Mouse (Mus musculus): ENCODE results near the gene Wnt6. TPM values are rescaled to one million over a fixed set of nuclear protein-coding genes. Genes with fewer than 3 reads are reported as not detected.

The Wnt6 gene
- total and polyA plus RNA-seq, 2 experiments from 2014 or later: 6.6 to 8.4 TPM

- ATAC-seq (ENCODE audit: low FRiP score) (no peak), DNase-seq (ENCODE audit: low spot score) (no peak)
- Histone ChIP-seq H3K4me2 (ENCODE audit: low read depth, low read length, poor library complexity, severe bottlenecking) (peak overlapping the region; percentile 59; the same call in 1 of the 2 replicates), H3K27ac (ENCODE audit: low read depth, low read length) (no peak overlapping the region), H3K36me3 (ENCODE audit: insufficient read depth, low read length) (no peaks in the 10 kb centered on the region), H3K9me3 (ENCODE audit: low read length) (no peaks in the 10 kb centered on the region), H3K27me3 (ENCODE audit: insufficient read depth, low read length) (peaks cover 60% of the 10 kb centered on the region), H3K9ac (replicated peaks; ENCODE audit: low read length, poor library complexity, severe bottlenecking) (no peak overlapping the region), H3K4me3 (ENCODE audit: low read depth, low read length) (no peak overlapping the region), H3K4me1 (ENCODE audit: insufficient read depth, low read length) (peaks cover 12% of the 10 kb centered on the region; the same call in 1 of the 2 replicates)
- WGBS: 5% methylated on average over 6 of the region's 11 CpGs
- TF ChIP-seq CTCF (IDR thresholded peaks at IDR 0.05): no peak
Measured at GRCm38 (mm10) chr1:74795145-74795529, 23.4 kb downstream of the Wnt6 start.

- Histone ChIP-seq H3K9ac (replicated peaks; ENCODE audit: low read length, poor library complexity, severe bottlenecking) (0 out of 2 replicates have a peak overlapping the region, but pooled peaks have one; percentile 24), H3K4me2 (ENCODE audit: low read depth, low read length, poor library complexity, severe bottlenecking) (no peak overlapping the region), H3K27ac (ENCODE audit: low read depth, low read length) (no peak overlapping the region), H3K36me3 (ENCODE audit: insufficient read depth, low read length) (no peaks in the 10 kb centered on the region), H3K27me3 (ENCODE audit: insufficient read depth, low read length) (peaks cover 57% of the 10 kb centered on the region), H3K4me3 (ENCODE audit: low read depth, low read length) (no peak overlapping the region), H3K4me1 (ENCODE audit: insufficient read depth, low read length) (no peaks in the 10 kb centered on the region), H3K9me3 (ENCODE audit: low read length) (no peaks in the 10 kb centered on the region)
- no peak for TF ChIP-seq CTCF (IDR thresholded peaks at IDR 0.05)
- WGBS: 19% methylated on average over 5 of the region's 5 CpGs
- DNase-seq (ENCODE audit: low spot score) (peak; percentile 90), ATAC-seq (ENCODE audit: low FRiP score) (peak; percentile 45)
Measured at GRCm38 (mm10) chr1:74797459-74797858, 25.8 kb downstream of the Wnt6 start.

- no peaks in the 10 kb centered on the region for H3K36me3 ChIP-seq (ENCODE audit: insufficient read depth, low read length)
- H3K4me3 ChIP-seq (ENCODE audit: low read depth, low read length): peak overlapping the region; percentile 5
- TF ChIP-seq CTCF (IDR thresholded peaks at IDR 0.05): no peak
- peaks cover 51% of the 10 kb centered on the region for H3K27me3 ChIP-seq (ENCODE audit: insufficient read depth, low read length)
- H3K9ac ChIP-seq (replicated peaks; ENCODE audit: low read length, poor library complexity, severe bottlenecking): no peak overlapping the region
- DNase-seq (ENCODE audit: low spot score) (no peak), ATAC-seq (ENCODE audit: low FRiP score) (no peak)
- 2% methylated on average over 27 of the region's 29 CpGs for WGBS
- H3K4me1 ChIP-seq (ENCODE audit: insufficient read depth, low read length): peaks cover 15% of the 10 kb centered on the region
- no peaks in the 10 kb centered on the region for H3K9me3 ChIP-seq (ENCODE audit: low read length)
- no peak overlapping the region for H3K27ac ChIP-seq (ENCODE audit: low read depth, low read length)
- peak overlapping the region; percentile 26 for H3K4me2 ChIP-seq (ENCODE audit: low read depth, low read length, poor library complexity, severe bottlenecking)
Measured at GRCm38 (mm10) chr1:74800424-74800888, 28.8 kb downstream of the Wnt6 start.

GRCm38 (mm10) chr1:74801631-74802140, 30.0 kb downstream of the Wnt6 start:
- no peak overlapping the region for H3K9ac ChIP-seq (replicated peaks; ENCODE audit: low read length, poor library complexity, severe bottlenecking)
- no peak overlapping the region for H3K4me3 ChIP-seq (ENCODE audit: low read depth, low read length)
- ATAC-seq (ENCODE audit: low FRiP score) (no peak), DNase-seq (ENCODE audit: low spot score) (no peak)
- H3K36me3 ChIP-seq (ENCODE audit: insufficient read depth, low read length): no peaks in the 10 kb centered on the region
- WGBS: 31% methylated on average over 6 of the region's 6 CpGs
- TF ChIP-seq CTCF (IDR thresholded peaks at IDR 0.05): no peak
- no peak overlapping the region for H3K27ac ChIP-seq (ENCODE audit: low read depth, low read length)
- H3K9me3 ChIP-seq (ENCODE audit: low read length): no peaks in the 10 kb centered on the region
- no peak overlapping the region for H3K4me2 ChIP-seq (ENCODE audit: low read depth, low read length, poor library complexity, severe bottlenecking)
- H3K27me3 ChIP-seq (ENCODE audit: insufficient read depth, low read length): peaks cover 57% of the 10 kb centered on the region
- peaks cover 16% of the 10 kb centered on the region for H3K4me1 ChIP-seq (ENCODE audit: insufficient read depth, low read length)

- Histone ChIP-seq H3K9ac (replicated peaks; ENCODE audit: low read length, poor library complexity, severe bottlenecking) (peak overlapping the region; percentile 59), H3K27ac (ENCODE audit: low read depth, low read length) (peak overlapping the region; percentile 51; the same call in 1 of the 2 replicates), H3K4me1 (ENCODE audit: insufficient read depth, low read length) (peaks cover 28% of the 10 kb centered on the region), H3K4me3 (ENCODE audit: low read depth, low read length) (peak overlapping the region; percentile 48), H3K4me2 (ENCODE audit: low read depth, low read length, poor library complexity, severe bottlenecking) (peak overlapping the region; percentile 93), H3K36me3 (ENCODE audit: insufficient read depth, low read length) (no peaks in the 10 kb centered on the region), H3K27me3 (ENCODE audit: insufficient read depth, low read length) (peaks cover 53% of the 10 kb centered on the region), H3K9me3 (ENCODE audit: low read length) (no peaks in the 10 kb centered on the region)
- under 1% methylated on average over 52 of the region's 57 CpGs for WGBS
- peak; percentile 67 for DNase-seq (ENCODE audit: low spot score)
- peak; percentile 44; the same call in 1 of the 2 replicates for ATAC-seq (ENCODE audit: low FRiP score)
- peak; percentile 76 for TF ChIP-seq CTCF (IDR thresholded peaks at IDR 0.05)
Measured at GRCm38 (mm10) chr1:74802795-74803656, 31.3 kb downstream of the Wnt6 start.
